Mouse (Mus musculus) adrenal gland, postnatal 14 days (tissue): Measurements from ENCODE around the gene Atg7. TPM values are rescaled to one million over a fixed set of nuclear protein-coding genes. Genes with fewer than 3 reads are reported as not detected.

Experiments used
- DNase-seq: peaks from one replicate; pipeline ENCODE4 v3.0.0; 2021; ENCODE audit warnings: mixed read lengths
- total RNA-seq: library from RNA; stranded (reverse); gene quantifications from 2 replicates; pipeline ENCODE4 v1.2.3, GENCODE M21; 2021

The Atg7 gene
- total RNA-seq, 1 experiment from 2014 or later = 31.9 TPM

- DNase-seq = no peak
Measured at GRCm38 (mm10) chr6:114684407-114684806, 41.5 kb downstream of the Atg7 start.

GRCm38 (mm10) chr6:114685412-114685811 is 42.5 kb downstream of the Atg7 start:
- DNase-seq = no peak

GRCm38 (mm10) chr6:114687035-114687434 is 44.1 kb downstream of the Atg7 start:
- no peak for DNase-seq

GRCm38 (mm10) chr6:114690661-114691060 is 47.8 kb downstream of the Atg7 start:
- peak; percentile 39 for DNase-seq

GRCm38 (mm10) chr6:114691530-114691929 is 48.6 kb downstream of the Atg7 start:
- no peak for DNase-seq

- no peak for DNase-seq
Measured at GRCm38 (mm10) chr6:114692691-114693090, 49.8 kb downstream of the Atg7 start.

GRCm38 (mm10) chr6:114697646-114698490 is 55.0 kb downstream of the Atg7 start:
- DNase-seq = peak; percentile 82

- DNase-seq = no peak
Measured at GRCm38 (mm10) chr6:114698578-114698977, 55.7 kb downstream of the Atg7 start.

GRCm38 (mm10) chr6:114700704-114701103 is 57.8 kb downstream of the Atg7 start:
- DNase-seq = peak; percentile 24

GRCm38 (mm10) chr6:114707032-114707431 is 64.1 kb downstream of the Atg7 start:
- DNase-seq = no peak

GRCm38 (mm10) chr6:114712242-114713050 is 69.5 kb downstream of the Atg7 start:
- no peak for DNase-seq

- DNase-seq = no peak
Measured at GRCm38 (mm10) chr6:114713538-114713937, 70.6 kb downstream of the Atg7 start.

GRCm38 (mm10) chr6:114714654-114715053 is 71.8 kb downstream of the Atg7 start:
- DNase-seq = no peak

- no peak for DNase-seq
Measured at GRCm38 (mm10) chr6:114715289-114716030, 72.6 kb downstream of the Atg7 start.

GRCm38 (mm10) chr6:114719100-114719499 is 76.2 kb downstream of the Atg7 start:
- DNase-seq = no peak

GRCm38 (mm10) chr6:114719665-114720064 is 76.8 kb downstream of the Atg7 start:
- DNase-seq = peak; percentile 35

GRCm38 (mm10) chr6:114722046-114722445 is 79.1 kb downstream of the Atg7 start:
- no peak for DNase-seq

- DNase-seq = peak; percentile 58
Measured at GRCm38 (mm10) chr6:114723925-114724324, 81.0 kb downstream of the Atg7 start.

- no peak for DNase-seq
Measured at GRCm38 (mm10) chr6:114724351-114724750, 81.5 kb downstream of the Atg7 start.

GRCm38 (mm10) chr6:114725147-114725575 is 82.3 kb downstream of the Atg7 start:
- DNase-seq = no peak

GRCm38 (mm10) chr6:114726681-114727080 is 83.8 kb downstream of the Atg7 start:
- DNase-seq = no peak

GRCm38 (mm10) chr6:114733156-114733555 is 90.3 kb downstream of the Atg7 start:
- DNase-seq = no peak
